Mouse (Mus musculus) telencephalon, adult 2 months (tissue): ENCODE data around the gene Rnf141.
A peak's percentile ranks its signal among the peaks of the same experiment; 100 is the strongest.

Experiments
- DNase-seq: peaks from one replicate; pipeline ENCODE4 v3.0.0-alpha.2; 2011; ENCODE audit warnings: low read depth, low spot score

Rnf141 gene

GRCm38 (mm10) chr7:110768451-110769064 lies 75.7 kb downstream of the Rnf141 start:
- peak; percentile 11 for DNase-seq

- no peak for DNase-seq
Observed at GRCm38 (mm10) chr7:110768001-110768400, 76.3 kb downstream of the Rnf141 start, which contains the start of gene Ampd3. Ampd3 (plus strand) TSS chr7:110768206.

DNA sequence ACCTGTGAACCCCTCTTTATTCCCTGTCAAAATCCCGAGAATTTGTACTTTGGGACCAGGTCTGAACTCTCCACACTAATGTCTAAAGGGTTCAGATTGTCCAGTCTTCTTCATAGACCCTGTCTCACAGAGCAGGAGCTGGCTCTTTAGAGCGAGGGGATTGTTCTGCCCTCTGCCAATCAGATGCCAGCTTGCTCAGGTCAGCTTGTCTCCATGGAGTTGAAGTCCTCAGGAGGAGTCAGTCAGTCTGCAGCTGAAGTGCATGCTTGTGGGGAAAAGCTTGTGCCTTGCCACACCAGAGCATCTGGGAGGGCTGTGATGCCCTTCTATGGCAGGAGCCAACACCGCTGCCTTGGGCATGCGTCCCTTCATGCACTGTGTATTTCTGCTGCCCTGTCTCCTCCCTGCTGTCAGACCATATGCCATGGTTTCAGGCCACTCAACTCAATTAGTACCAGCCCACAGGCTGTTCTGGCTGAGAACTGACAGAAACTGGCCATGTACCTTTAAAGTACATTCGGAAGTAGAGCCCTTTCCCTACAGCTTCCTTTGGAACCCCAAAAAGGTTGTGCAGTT lies 81.6 kb downstream of the Rnf141 start:
- no peak for DNase-seq

DNA sequence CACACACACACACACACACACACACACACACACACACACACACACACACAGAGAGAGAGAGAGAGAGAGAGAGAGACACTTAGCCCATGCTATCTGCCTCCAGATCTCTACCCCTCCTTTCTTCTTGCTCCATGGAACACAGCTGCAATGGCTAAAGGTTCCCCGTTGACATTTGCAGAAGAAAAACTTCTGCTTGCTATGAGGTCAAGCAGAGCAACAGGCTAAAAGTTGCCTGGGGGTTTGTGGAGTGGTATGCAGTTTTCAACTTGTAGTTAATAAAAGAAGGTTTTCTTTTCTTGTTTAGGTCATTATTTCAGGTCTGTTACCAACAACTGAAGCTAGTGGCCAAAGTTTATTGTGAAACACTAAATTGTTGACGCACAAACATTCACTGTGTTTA lies 87.8 kb downstream of the Rnf141 start:
- no peak for DNase-seq

DNA sequence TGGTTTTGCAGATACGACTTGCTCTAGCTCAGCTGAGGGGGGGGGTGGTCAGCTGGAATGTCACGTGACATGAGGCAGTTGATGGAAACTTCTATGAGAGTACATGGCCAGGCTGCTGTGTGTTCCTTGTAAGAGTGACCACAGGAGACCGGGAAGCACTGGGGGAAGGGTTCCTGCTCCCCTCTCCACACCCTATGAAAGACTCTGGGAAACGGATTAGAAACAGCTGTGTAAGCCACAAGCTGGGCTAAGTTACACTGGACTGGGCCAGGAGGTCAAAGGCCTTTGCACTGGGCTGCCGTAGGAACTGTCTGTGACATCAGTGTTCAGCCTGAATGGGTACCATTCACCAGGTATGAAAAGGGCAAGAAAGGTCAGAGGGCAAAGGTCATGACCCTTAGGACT lies 90.3 kb downstream of the Rnf141 start:
- DNase-seq, result no peak

DNA sequence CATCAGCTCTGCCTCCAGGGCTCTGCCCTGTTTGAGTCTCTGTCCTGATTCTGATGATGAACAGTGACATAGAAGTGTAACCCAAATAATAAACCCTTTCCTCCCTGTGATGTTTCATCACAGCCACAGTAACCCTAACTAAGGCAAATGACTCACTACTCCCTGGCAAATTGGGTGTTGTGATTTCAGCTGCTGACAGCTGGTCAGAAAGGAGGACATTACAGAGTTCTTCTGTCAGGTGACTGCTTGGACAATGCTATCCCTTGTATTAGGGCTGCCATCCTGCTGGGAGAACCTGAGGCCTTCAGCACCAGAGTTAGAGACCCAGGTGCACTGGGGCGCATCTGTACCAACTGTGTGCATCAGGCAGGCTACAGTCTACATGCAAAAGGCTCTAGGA lies 90.9 kb downstream of the Rnf141 start:
- no peak for DNase-seq

DNA sequence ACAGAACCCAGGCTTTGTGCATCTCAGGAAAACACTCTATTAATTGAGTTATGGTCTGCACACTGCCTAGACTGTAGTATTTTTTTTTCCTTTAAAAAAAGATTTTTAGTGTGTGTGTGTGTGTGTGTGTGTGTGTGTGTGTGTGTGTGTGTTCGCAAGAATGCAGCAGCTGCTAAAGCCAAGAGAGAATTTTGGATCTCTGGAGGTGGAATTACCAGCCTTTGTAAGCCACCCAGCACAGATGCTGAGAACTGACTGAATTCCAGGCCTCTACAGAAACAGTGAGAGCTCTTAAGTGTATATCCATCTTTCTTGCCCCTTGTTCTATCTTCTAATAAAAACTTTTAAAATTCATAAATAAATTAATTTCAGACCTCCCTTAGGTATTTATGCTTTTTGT lies 92.6 kb downstream of the Rnf141 start:
- no peak for DNase-seq

GRCm38 (mm10) chr7:110750834-110751233 lies 93.4 kb downstream of the Rnf141 start:
- DNase-seq, result no peak
